9 mouse cellular contexts compared by ENCODE assay signal in genomic region chr2:119587383-119587782, GRCm38 (mm10). TPM values are rescaled to one million over a fixed set of nuclear protein-coding genes. Genes with fewer than 3 reads are reported as not detected.
DNase-seq lines count a peak whose midpoint lies in the region; ATAC-seq lines count a peak whose summit lies in the region.
"Had no signal": no experiment of that assay in that cellular context is flagged by ENCODE, and none has a peak within 500 bp of the region (broad histone marks: within the 10 kb centered on the region; RNA-seq: fewer than 3 reads in every experiment).

No protein-coding gene starts in this region.

- H3K27ac ChIP-seq in embryonic facial prominence, embryonic 11.5 days (replicated peaks; ENCODE audit: low read depth, low read length): no peak overlapping the region
- H3K27ac ChIP-seq: limb, embryonic 12.5 days had no signal

- no peak overlapping the region for H3K4me3 ChIP-seq in embryonic facial prominence, embryonic 11.5 days (ENCODE audit: low read depth, low read length)
- H3K4me3 ChIP-seq: limb, embryonic 12.5 days had no signal

- no peak overlapping the region for H3K4me2 ChIP-seq in embryonic facial prominence, embryonic 11.5 days (ENCODE audit: low read depth, low read length)
- H3K4me2 ChIP-seq: limb, embryonic 12.5 days had no signal

- H3K36me3 ChIP-seq in embryonic facial prominence, embryonic 11.5 days (replicated peaks; ENCODE audit: control insufficient read depth, insufficient read depth, low read depth, low read length): no peaks in the 10 kb centered on the region
- peaks cover 8% of the 10 kb centered on the region; the same call in 1 of the 2 replicates for H3K36me3 ChIP-seq in splenic B cell, adult 2 months (ENCODE audit: control insufficient read depth, insufficient read depth, low read length, poor library complexity, severe bottlenecking)

- no peaks in the 10 kb centered on the region for H3K4me1 ChIP-seq in embryonic facial prominence, embryonic 11.5 days (ENCODE audit: control insufficient read depth, insufficient read depth, low read length)
- H3K4me1 ChIP-seq: limb, embryonic 12.5 days had no signal

- H3K27me3 ChIP-seq in embryonic facial prominence, embryonic 11.5 days (ENCODE audit: control insufficient read depth, insufficient read depth, low read length): no peaks in the 10 kb centered on the region
- no peaks in the 10 kb centered on the region for H3K27me3 ChIP-seq in splenic B cell, adult 2 months (ENCODE audit: control insufficient read depth, insufficient read depth, low read length, poor library complexity, severe bottlenecking)
- H3K27me3 ChIP-seq: limb, embryonic 12.5 days had no signal

- no peak overlapping the region for H3K9ac ChIP-seq in embryonic facial prominence, embryonic 11.5 days (replicated peaks; ENCODE audit: low read length)
- H3K9ac ChIP-seq: limb, embryonic 12.5 days had no signal

- no peaks in the 10 kb centered on the region for H3K9me3 ChIP-seq in embryonic facial prominence, embryonic 11.5 days (replicated peaks; ENCODE audit: control insufficient read depth, low read length)
- H3K9me3 ChIP-seq: limb, embryonic 12.5 days had no signal

- ATAC-seq in embryonic facial prominence, embryonic 11.5 days (replicated peaks; ENCODE audit: insufficient number of reproducible peaks, low FRiP score, low TSS enrichment, low read depth): no peak

- DNase-seq in frontal cortex, postnatal 36 days (ENCODE audit: low spot score in 2 of 2): peak; percentile 19 to 29
- DNase-seq in frontal cortex, postnatal 10 days (ENCODE audit: low spot score in 2 of 2): no peak
- peak; percentile 84 to 86 for DNase-seq in B cell, adult 2 months
- peak; percentile 58 for DNase-seq in adrenal gland, adult 2 months
- DNase-seq in embryonic facial prominence, embryonic 11.5 days (ENCODE audit: low spot score): peak; percentile 71
- peak; percentile 80 for DNase-seq in kidney, postnatal 10 days
- DNase-seq in lung, postnatal 4 days: peak; percentile 51 to 76
- DNase-seq in splenic B cell, adult 2 months (ENCODE audit: low read depth, low spot score): peak; percentile 85

- WGBS in embryonic facial prominence, embryonic 11.5 days: 14% methylated on average over 4 of the region's 4 CpGs

RNA-seq across cellular contexts. Expression of gene Nusap1, which starts 30.7 kb away (rescaled TPM):
- 1 to 10 TPM; 1.2 to 2.4 TPM for total RNA-seq in adrenal gland, adult 2 months (2021)
- 0.02 and 0.09 TPM in 2 replicates for polyA plus RNA-seq in adrenal gland, adult 2 months (2012; rRNA removed)
- 104 and 114 TPM in 2 replicates for polyA plus RNA-seq in embryonic facial prominence, embryonic 11.5 days (2014; fragmentation: Nextera tagmentation; extraction: Ambion mirVana)

RNA-seq across cellular contexts. Expression of gene Oip5, which starts 30.9 kb away (rescaled TPM):
- total RNA-seq in adrenal gland, adult 2 months (2021): 1 to 10 TPM in 1 of 2 experiments, under 1 TPM in 1; 0.81 to 1.6 TPM
- 2.7 and 2.9 TPM in 2 replicates for polyA plus RNA-seq in adrenal gland, adult 2 months (2012; rRNA removed)
- 32.1 and 36.0 TPM in 2 replicates for polyA plus RNA-seq in embryonic facial prominence, embryonic 11.5 days (2014; fragmentation: Nextera tagmentation; extraction: Ambion mirVana)

RNA-seq across cellular contexts. Expression of gene Chp1, which starts 39.9 kb away (rescaled TPM):
- 100 to 1,000 TPM; 295 to 331 TPM for total RNA-seq in adrenal gland, adult 2 months (2021)
- polyA plus RNA-seq in adrenal gland, adult 2 months (2012; rRNA removed): 109 and 125 TPM in 2 replicates
- polyA plus RNA-seq in embryonic facial prominence, embryonic 11.5 days (2014; fragmentation: Nextera tagmentation; extraction: Ambion mirVana): 73.6 and 74.4 TPM in 2 replicates

RNA-seq across cellular contexts. Expression of gene Exd1, which starts 40.0 kb away (rescaled TPM):
- 1 to 10 TPM; 1.1 to 1.6 TPM for total RNA-seq in adrenal gland, adult 2 months (2021)
- polyA plus RNA-seq in adrenal gland, adult 2 months (2012; rRNA removed): 0.17 and 0.22 TPM in 2 replicates
- polyA plus RNA-seq in embryonic facial prominence, embryonic 11.5 days (2014; fragmentation: Nextera tagmentation; extraction: Ambion mirVana): 0.40 and 0.48 TPM in 2 replicates

Comparison
In these comparisons a context has a peak if more than half of its experiments do, and no peak if none do; other contexts are left out.
1. DNase-seq: peak in frontal cortex, postnatal 36 days (2 of 2), B cell, adult 2 months (2 of 2), adrenal gland, adult 2 months (single experiment), embryonic facial prominence, embryonic 11.5 days (single experiment), kidney, postnatal 10 days (single experiment), lung, postnatal 4 days (2 of 2) and splenic B cell, adult 2 months (single experiment); none in frontal cortex, postnatal 10 days (0 of 2).
2. RNA of gene Nusap1, which starts 30.7 kb away (polyA plus RNA-seq): 104 to 114 TPM in embryonic facial prominence, embryonic 11.5 days; 0.02 to 0.09 TPM in adrenal gland, adult 2 months; every median in the first group is over 10 times any median in the second.